Mouse (Mus musculus): ENCODE results near the gene Ifrd1. TPM values are rescaled to one million over a fixed set of nuclear protein-coding genes. Genes with fewer than 3 reads are reported as not detected.
"Not testable (repeated sequence)": the region's sequence is repeated elsewhere in the genome, so short reads cannot be mapped to it uniquely, and the experiment has no call there.

Gene Ifrd1
- total RNA-seq (2021), result 10 to 100 TPM; 85.0 to 91.1 TPM
- long read RNA-seq, experiment 1, transcript Ifrd1-201 (12 exons, 3,378 nt), result major isoform, 62 of 66 reads
- long read RNA-seq, experiment 1, partial matches to known transcripts, result 1 of 66 reads
- long read RNA-seq, experiment 1, other reads (novel, unspliced or antisense), result 3 of 66 reads
- long read RNA-seq, experiment 2, transcript Ifrd1-201 (12 exons, 3,378 nt), result major isoform, 64 of 73 reads
- long read RNA-seq, experiment 2, partial matches to known transcripts, result 1 of 73 reads
- long read RNA-seq, experiment 2, other reads (novel, unspliced or antisense), result 7 of 73 reads

DNA sequence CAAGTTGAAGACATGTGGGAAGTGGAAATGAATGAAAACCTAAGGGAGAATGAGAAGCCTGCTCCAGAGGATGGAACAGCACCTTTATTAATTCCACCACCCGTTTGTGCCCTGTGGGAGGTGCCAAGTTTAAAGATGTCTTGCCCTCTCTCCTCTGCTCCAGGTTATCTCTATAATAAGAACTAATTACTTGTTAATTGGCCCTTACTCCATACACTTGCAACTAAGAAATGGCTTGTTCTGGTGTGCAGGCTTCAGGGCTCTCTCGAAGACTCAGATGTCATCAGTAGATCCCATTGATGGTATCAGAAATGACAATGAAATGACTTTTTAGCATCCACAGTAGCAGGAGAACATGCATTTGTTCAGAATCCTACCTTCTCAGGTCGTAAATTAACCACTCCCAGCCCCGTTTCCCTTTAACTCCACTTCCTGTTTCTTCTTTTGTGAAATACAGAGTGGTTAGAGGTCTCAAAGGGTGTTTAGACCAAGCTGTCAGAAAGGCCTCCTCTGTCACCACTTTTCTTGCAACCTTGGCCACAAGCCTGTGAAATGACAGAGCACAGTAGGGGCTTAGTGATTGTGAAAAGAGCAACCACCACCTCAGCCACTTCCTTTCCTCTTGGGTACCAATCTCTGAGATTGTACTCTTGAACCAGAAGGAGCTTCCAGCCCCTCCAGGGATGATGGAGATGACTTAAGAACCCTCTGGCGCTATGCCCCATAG is at the start of gene Ifrd1:
Gene Ifrd1, minus strand, starts transcription at position 51 of the 727 bp plus-strand sequence.
- intact Hi-C loops (cut with DNase I), result no loop called here
- DNase-seq (ENCODE audit: low spot score in 2 of 2), result no peak

DNA sequence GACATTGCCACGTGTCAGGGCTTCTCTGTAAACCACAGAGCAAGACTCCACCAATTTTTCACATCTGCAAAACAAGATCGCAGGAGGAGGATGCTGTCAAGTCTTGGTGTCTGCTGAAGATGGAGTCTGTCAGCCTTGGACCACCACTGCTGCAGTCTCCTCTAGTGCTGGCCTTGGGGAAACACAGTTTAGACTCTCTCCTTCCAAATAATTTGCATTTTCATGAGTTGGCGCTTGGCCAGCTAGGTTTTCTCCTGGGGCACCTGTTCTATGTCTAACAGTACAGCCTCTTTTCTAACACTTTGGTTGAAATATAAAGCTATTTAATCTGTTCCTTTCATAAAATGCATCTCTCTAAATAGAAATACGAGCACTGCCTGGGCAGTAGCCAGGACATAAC is 38.2 kb upstream of the Ifrd1 start:
- intact Hi-C loops (cut with DNase I), result no loop called here
- DNase-seq (ENCODE audit: low spot score in 2 of 2), result no peak

DNA sequence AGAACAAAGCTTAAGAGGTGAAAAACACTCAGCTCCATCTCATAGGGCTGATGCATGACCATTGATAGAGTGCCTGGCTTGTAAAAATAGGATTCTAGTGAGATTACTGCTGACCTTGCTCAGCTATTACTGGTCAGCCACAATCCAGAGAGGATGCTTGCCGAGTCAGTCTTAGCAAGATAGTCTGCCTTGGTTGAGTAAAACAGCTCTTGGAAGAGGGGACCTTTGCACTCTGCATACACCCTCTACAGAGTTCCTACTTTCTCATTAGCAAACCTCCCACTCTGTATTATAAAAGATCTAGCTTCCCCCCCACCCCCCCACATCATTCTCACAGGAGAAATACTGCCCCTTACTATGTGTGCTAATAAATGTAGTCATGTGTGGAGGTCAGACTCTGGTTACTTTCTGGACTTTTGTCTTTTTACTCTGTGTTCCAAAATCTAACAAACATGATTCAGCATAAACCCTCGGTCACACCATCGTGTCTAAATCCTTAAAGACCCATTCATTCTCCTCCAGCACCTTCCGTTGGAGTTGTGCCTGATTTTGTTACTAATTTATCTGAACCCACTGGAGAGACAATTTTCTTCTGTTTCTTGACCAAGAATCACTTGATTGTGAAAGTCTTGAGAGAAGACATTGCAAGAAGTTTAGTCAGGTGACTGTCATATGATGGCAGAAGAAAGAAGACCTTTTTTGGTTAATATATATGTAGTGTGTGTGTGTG is 32.5 kb upstream of the Ifrd1 start:
- DNase-seq (ENCODE audit: low spot score in 2 of 2), result no peak
- intact Hi-C loops (cut with DNase I), result no loop called here

DNA sequence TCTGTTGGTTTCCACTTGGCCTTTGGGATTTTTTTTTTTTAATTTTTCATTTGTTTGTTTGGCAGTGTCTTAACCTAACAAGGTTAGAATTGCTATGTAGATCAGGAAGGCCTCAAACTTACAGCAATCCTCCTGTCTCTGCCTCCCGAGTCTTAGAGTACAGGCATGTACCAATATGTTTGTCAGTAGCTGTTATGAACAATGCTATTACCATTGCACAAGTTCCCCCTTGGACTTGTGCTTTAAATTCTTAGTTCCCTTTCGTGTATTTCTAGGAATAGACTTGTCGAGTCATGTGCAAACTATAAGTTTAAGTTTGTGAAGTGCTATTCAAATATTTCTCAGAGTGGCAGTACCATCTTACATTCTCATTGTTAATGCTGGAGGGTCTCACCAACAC is 29.3 kb upstream of the Ifrd1 start:
- intact Hi-C loops (cut with DNase I), result no loop called here
- DNase-seq (ENCODE audit: low spot score in 2 of 2), result no peak

DNA sequence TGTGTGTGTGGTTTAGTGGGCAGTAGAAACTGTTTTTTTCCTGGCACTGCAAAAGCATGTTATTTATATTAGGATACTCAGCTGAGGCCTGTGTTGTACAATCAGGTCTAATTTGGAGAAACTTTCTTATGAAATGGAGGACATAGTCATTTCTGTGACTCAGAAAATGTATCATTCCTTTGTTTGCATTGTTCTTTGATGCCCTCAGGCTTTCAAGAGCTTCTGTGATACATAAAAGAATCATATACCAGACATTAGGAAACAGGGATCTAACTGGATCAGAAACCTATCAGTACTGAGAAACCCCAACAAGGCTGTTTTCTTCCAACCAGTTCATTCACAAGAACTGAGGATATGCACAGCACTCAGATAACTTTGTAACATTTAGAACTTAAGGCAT is 26.6 kb upstream of the Ifrd1 start:
- no peak for DNase-seq (ENCODE audit: low spot score in 2 of 2)
- intact Hi-C loops (cut with DNase I), result no loop called here

DNA sequence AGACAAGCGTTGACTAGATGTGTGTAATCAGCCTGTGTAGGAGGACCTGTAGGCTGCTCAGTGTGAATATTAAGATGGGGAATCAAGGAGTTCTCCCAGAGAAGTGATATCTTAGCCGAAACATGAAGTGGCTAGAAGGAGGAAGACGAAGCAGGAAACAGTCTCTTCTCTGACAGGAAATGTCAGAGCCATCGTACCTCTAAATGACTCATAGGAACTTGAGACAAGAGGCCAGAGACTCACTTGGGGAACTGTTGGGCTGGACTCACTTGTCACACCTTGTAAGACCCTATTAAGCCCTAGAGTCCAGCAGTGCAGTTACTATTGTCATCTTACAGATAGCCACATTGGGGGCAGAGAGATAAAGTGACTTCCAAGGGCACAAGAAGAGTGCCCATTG is 25.0 kb upstream of the Ifrd1 start:
- DNase-seq (ENCODE audit: low spot score in 2 of 2), result no peak
- intact Hi-C loops (cut with DNase I), result no loop called here

DNA sequence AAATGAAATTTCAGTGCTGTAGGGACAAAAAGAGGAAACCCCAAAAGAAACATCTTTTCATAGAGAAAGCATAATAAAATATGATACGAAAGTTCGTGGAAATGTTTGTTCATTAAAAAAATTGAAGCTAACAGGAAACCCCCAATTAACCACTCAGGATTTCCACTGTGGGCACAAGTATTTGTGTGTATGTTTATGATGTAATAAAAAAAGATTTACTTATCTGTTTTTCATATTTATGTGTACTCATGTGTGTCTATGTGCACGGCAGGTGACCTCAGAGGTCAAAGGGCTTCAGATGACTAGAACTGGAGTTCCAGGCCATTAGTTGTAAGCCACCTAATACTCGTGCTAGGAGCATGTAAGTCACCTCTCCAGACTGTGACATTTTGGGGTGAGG is 24.4 kb upstream of the Ifrd1 start:
- no peak for DNase-seq (ENCODE audit: low spot score in 2 of 2)
- intact Hi-C loops (cut with DNase I), result no loop called here

DNA sequence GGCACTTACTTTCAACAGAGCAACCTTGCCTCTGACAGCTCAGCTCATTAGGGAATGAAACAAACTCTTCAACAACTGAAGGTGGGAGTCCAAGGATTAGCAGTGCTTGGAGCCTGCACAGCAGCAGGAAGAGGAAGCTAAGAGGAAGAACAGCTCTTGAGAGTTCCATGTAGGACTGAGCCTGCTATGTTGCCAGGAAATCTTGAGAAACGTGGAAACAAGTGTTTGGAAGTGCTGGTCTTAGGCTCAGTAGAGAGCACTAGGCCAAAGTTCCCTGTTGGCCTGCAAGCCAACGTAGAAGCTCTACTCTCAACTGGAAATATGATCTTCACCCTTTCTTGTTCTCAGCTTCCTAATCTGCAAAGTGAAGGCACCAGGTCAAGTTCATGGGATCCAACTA is 20.0 kb upstream of the Ifrd1 start:
- intact Hi-C loops (cut with DNase I), result no loop called here
- no peak for DNase-seq (ENCODE audit: low spot score in 2 of 2)

DNA sequence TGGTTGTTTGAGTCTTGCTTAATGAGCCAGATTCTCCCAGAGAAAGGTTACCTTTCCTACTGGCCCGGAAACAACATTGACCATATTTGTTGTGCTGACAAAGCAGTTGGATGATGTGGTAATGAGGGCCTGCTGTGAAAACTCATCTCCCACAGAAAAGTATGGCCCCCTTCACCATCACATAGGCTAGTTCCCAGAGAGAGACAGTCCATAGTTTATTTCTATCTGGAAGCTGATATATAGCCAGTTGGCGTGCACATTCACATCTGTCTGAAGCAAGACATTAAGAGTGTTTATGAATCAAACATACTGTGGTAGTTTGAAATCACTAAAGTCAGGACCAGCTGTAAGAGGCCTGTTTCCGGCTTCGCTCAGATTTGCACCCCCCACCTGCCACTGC is 15.4 kb upstream of the Ifrd1 start:
- no peak for DNase-seq (ENCODE audit: low spot score in 2 of 2)
- intact Hi-C loops (cut with DNase I), result no loop called here

DNA sequence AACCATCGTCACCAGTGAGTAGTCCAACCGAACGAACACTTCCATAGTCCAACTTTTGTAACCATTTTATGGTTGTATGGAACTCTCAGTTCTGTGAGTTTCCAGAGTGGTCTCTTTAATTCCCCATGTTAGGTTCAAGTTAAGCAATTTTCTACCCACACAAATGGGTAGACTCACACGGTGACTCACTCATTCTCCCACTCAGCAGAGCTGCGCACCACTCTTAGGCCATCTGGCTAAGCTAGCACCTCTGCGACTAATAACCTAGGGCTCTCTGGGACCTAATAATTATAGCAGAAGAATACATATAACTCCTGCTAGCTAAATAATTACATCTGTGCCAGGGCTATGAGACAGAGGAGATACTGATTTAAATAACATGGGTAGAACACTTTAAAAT is 14.7 kb upstream of the Ifrd1 start:
- DNase-seq (ENCODE audit: low spot score in 2 of 2), result peak in 1 of 2 experiments; percentile 27
- intact Hi-C loops (cut with DNase I), result no loop called here

DNA sequence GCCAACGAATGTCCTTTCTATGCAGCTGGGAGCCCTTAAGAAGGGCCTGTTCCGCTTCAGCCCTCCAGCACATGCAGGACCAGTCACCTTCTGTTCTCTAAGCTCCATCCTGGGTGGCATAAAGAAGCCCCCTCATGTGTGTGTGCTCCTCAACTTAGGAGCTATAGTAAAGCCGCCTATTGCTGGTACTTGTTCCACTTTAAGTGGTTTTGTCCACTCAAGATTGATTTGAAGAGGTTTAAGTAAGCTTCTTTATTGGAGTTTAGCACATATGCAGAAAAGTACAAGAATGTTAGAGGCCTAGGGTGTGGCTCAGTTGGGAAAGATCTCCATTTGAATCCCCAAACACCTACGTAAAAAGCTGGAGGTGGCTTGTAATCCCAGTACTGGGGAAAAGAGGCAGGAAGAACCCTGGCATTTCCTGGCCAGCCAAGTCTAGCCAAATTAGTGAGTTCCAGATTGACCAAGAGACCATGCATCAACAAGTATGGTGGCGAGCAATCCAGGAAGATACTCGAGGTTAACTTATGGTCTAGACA is 10.2 kb upstream of the Ifrd1 start:
- DNase-seq (ENCODE audit: low spot score in 2 of 2), result no peak
- intact Hi-C loops (cut with DNase I), result loop anchor here (5.0 kb wide), 2 partner anchors 559 to 574 kb away; no protein-coding TSS in a partner anchor

DNA sequence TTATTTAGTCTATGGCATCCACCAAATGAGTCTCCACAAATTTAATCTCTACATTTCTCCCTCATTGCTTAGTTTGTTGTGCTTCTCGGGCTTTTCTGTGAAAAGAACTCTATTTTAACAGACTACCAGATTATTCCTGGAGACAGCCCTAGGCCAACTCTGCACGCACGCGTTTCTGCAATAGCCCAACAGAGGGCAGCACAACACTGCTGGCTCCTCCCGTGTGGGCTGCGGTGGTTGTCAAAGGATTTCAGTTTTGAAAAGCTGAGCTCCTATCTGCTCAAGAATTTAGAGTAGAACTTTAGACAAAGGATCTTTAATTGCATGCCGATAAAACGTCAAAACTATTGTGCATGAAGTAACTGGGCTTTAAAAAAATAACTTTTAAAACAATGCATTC is 8.9 kb upstream of the Ifrd1 start:
- intact Hi-C loops (cut with DNase I), result loop anchor here (2.0 to 5.0 kb wide), 4 partner anchors 190 to 575 kb away; no protein-coding TSS in a partner anchor
- peak; percentile 90 to 92 for DNase-seq (ENCODE audit: low spot score in 2 of 2)

DNA sequence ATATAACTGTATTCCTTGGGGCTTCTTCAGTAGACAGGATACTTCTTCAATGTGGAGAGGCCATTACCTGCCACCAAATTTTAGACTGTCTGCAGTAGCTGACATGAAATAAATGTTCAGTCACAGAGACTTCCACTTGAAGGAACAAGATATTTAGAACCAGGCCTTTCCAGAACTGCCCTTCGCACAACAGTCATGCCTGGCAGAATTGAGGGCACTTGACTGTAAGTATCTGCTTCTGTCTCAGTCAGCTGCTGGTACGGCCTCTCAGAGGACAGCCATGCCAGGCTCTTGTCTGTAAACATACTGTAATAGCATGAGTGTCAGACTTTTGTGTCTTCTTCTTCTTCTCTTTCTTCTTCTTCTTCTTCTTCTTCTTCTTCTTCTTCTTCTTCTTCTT is 8.2 kb upstream of the Ifrd1 start:
- intact Hi-C loops (cut with DNase I), result loop anchor here (2.0 to 5.0 kb wide), 4 partner anchors 190 to 576 kb away; no protein-coding TSS in a partner anchor
- no peak for DNase-seq (ENCODE audit: low spot score in 2 of 2)

DNA sequence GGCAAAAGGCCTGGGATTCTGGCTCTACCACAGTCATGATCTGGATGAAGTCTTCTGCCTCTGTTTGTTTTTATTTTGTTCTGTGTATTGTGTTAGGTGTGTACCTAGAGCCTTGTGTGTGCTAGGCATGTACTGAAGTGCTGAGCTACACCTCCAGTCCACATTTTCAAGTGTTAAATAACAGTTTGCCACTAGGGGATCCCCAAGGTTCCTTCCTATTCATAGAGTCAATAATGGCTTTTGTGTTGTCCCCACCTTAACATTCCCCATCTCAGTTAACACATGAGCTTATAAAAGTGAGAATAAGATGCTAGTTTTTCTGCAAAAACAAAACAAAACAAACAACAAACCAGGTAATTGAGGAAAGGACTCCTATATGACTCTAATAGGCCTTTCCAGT is 7.7 kb upstream of the Ifrd1 start:
- intact Hi-C loops (cut with DNase I), result loop anchor here (2.0 to 5.0 kb wide), 4 partner anchors 191 to 576 kb away; no protein-coding TSS in a partner anchor
- DNase-seq (ENCODE audit: low spot score in 2 of 2), result no peak

DNA sequence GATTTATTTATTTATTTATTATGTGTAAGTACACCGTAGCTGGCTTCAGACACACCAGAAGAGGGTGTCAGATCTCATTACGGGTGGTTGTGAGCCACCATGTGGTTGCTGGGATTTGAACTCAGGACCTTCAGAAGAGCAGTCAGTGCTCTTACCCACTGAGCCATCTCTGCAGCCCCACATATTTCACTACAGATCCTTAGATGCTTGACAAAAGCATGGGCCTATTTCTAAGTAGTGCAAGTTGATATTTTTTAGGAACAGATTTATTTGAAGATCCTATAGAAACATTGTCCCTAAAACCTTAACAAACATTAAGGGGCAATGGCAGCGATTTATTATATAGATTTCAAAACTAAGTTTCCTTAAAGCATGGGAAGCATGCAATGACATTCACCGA is 7.0 kb upstream of the Ifrd1 start:
- intact Hi-C loops (cut with DNase I), result loop anchor here (5.0 kb wide), 2 partner anchors 562 to 577 kb away; no protein-coding TSS in a partner anchor

DNA sequence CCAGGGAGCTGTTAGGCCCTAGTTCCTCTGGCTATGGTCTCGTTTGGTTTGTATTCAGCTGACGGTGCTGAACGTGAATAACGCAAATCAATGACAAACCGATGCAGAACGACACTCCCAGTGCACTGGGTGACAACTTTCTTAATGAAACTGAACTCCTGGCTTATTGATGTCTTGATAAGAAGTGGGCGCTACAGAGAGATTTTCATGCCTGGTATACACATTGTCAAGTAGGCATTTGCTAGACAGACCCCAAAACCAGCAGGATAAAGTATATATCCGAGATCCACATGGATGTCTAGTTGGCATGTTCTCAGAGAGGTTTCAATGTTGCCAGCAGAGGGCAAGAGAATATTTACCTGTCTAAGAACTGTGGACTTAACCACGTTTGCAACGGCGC is 6.4 kb upstream of the Ifrd1 start:
- intact Hi-C loops (cut with DNase I), result loop anchor here (5.0 kb wide), 2 partner anchors 563 to 578 kb away; no protein-coding TSS in a partner anchor
- no peak for DNase-seq (ENCODE audit: low spot score in 2 of 2)

More for the DNA sequence above, 7.0 kb upstream of the Ifrd1 start:
- not testable (repeated sequence) for DNase-seq (ENCODE audit: low spot score in 2 of 2)

DNA sequence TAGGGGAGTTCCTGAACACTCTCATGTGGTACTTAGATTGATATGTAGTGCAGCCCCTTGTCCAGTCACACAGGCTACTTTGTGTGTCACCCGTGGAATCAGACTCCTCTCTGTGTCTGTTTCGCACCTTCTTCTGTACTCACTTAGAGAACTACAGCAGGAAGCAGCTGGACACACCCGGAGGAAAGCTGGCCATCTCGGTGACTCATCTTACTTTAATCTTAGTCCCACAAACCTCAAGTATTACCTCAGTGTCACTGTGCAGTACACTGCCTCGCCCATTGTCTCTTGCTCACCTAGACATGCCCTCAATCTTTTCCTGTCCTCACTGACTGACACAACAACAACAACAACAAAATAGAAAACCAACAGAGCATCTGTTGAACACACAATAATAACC is 4.9 kb upstream of the Ifrd1 start:
- intact Hi-C loops (cut with DNase I), result no loop called here
- DNase-seq (ENCODE audit: low spot score in 2 of 2), result no peak

DNA sequence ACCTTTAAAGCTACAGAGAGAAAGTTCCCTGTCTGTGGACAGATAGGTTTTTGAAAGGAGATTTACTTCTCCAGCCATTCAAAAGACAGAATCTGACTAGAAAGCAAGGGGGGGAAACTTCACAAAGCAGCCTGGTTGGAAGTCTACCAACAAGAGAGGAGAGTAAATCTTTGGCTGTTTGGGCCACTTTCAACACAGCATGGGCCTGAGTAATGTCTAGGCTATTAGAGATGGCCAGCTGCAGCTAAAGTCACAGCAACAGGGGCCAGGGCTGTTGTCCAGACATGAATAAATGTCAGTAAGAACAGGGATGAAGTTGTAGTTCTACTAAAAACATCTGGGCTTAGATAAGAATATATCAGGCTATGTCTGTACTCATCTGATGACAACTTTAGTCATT is 2.0 kb upstream of the Ifrd1 start:
- intact Hi-C loops (cut with DNase I), result no loop called here
- no peak for DNase-seq (ENCODE audit: low spot score in 2 of 2)

DNA sequence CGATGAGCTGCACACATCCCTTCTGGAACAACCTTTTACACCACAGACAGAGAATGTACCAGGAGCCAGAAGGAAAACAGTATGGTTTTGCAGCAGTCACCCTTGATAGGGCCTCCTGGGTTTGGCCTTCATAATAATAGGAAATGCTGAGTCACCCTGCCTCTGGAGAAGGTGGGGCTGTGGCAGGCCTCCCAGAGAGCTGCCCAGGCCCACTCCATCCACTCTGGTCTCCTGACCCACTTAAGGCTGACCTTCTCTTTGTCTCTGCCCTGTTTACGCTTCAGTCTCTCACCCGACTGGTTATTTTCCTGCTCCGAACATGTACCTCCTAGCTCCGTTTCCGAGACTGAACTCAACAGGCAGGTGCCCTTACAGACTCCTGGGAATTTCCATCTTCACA is 328 bp downstream of the Ifrd1 start:
- DNase-seq (ENCODE audit: low spot score in 2 of 2), result no peak
- intact Hi-C loops (cut with DNase I), result no loop called here

DNA sequence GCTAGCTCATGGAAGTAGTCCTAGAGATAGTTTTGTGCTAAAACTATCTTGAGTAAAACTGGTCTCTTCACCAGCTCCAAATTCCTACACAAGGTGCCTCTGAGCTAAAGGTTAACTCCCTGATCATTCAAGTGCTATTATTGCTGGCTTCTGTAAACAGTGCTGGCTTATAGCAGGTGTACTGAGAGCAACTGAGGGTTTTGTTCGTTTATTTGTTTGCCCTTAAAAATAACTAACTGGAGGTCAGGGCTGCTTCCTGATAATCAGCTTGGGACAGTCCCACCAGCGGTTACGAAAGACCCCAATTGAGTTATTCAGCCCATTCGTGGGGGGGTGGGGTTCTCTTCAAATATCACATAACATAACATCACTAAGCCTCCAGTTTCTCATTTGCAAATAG is 920 bp downstream of the Ifrd1 start:
- intact Hi-C loops (cut with DNase I), result no loop called here
- DNase-seq (ENCODE audit: low spot score in 2 of 2), result no peak
